Mouse (Mus musculus): ENCODE data around the gene Rhox3c. TPM values are rescaled to one million over a fixed set of nuclear protein-coding genes. Genes with fewer than 3 reads are reported as not detected.
"Not testable (repeated sequence)": the region's sequence is repeated elsewhere in the genome, so short reads cannot be mapped to it uniquely, and the experiment has no call there.

Gene Rhox3c
- polyA plus RNA-seq (2015; fragmentation: Nextera tagmentation; extraction: Ambion mirVana), result not detected in 2 replicates

GRCm38 (mm10) chrX:37458285-37458684 lies at the start of gene Rhox3c:
Gene Rhox3c, plus strand, starts transcription at chrX:37458585.
- not testable (repeated sequence) for H3K9ac ChIP-seq (ENCODE audit: low read length); H3K27me3 ChIP-seq (ENCODE audit: control insufficient read depth, insufficient read depth, low read length); H3K4me2 ChIP-seq (replicated peaks; ENCODE audit: low read depth); ATAC-seq (ENCODE audit: low FRiP score, low TSS enrichment); DNase-seq (ENCODE audit: low spot score); H3K36me3 ChIP-seq (ENCODE audit: control insufficient read depth, insufficient read depth, low read length); H3K27ac ChIP-seq (replicated peaks); H3K9me3 ChIP-seq (ENCODE audit: control insufficient read depth, low read length); H3K4me1 ChIP-seq (replicated peaks; ENCODE audit: control insufficient read depth, insufficient read depth); H3K4me3 ChIP-seq (ENCODE audit: low read depth, low read length)
- 93% methylated on average over 3 of the region's 4 CpGs for WGBS

GRCm38 (mm10) chrX:37411767-37412166 lies 46.6 kb upstream of the Rhox3c start, which contains the start of gene Rhox2b:
Gene Rhox2b, plus strand, starts transcription at chrX:37412067.
- H3K9me3 ChIP-seq (ENCODE audit: control insufficient read depth, low read length); H3K27me3 ChIP-seq (ENCODE audit: control insufficient read depth, insufficient read depth, low read length); H3K9ac ChIP-seq (ENCODE audit: low read length); H3K4me1 ChIP-seq (replicated peaks; ENCODE audit: control insufficient read depth, insufficient read depth); H3K4me3 ChIP-seq (ENCODE audit: low read depth, low read length); DNase-seq (ENCODE audit: low spot score); H3K27ac ChIP-seq (replicated peaks); H3K4me2 ChIP-seq (replicated peaks; ENCODE audit: low read depth); H3K36me3 ChIP-seq (ENCODE audit: control insufficient read depth, insufficient read depth, low read length); ATAC-seq (ENCODE audit: low FRiP score, low TSS enrichment): not testable (repeated sequence)
- no CpG with 5 or more reads among the region's 9 CpGs for WGBS

GRCm38 (mm10) chrX:37432194-37432593 lies 26.2 kb upstream of the Rhox3c start, which contains the start of gene Rhox4b:
Gene Rhox4b, plus strand, starts transcription at chrX:37432494.
- DNase-seq (ENCODE audit: low spot score); H3K27me3 ChIP-seq (ENCODE audit: control insufficient read depth, insufficient read depth, low read length); H3K9ac ChIP-seq (ENCODE audit: low read length); ATAC-seq (ENCODE audit: low FRiP score, low TSS enrichment); H3K4me1 ChIP-seq (replicated peaks; ENCODE audit: control insufficient read depth, insufficient read depth); H3K27ac ChIP-seq (replicated peaks); H3K36me3 ChIP-seq (ENCODE audit: control insufficient read depth, insufficient read depth, low read length); H3K4me2 ChIP-seq (replicated peaks; ENCODE audit: low read depth); H3K9me3 ChIP-seq (ENCODE audit: control insufficient read depth, low read length); H3K4me3 ChIP-seq (ENCODE audit: low read depth, low read length): not testable (repeated sequence)
- 85% methylated on average over 14 of the region's 15 CpGs for WGBS

- not testable (repeated sequence) for DNase-seq (ENCODE audit: low spot score)
- 97% methylated on average over 6 of the region's 10 CpGs for WGBS
These were observed 5.0 kb upstream of the Rhox3c start, which contains the start of gene Rhox2c for GRCm38 (mm10) chrX:37453380-37453779. Gene Rhox2c, plus strand, starts transcription at chrX:37453680.

GRCm38 (mm10) chrX:37480037-37480436 lies 21.7 kb downstream of the Rhox3c start, which contains the start of gene Rhox4c:
Gene Rhox4c, plus strand, starts transcription at chrX:37480337.
- 94% methylated on average over 14 of the region's 14 CpGs for WGBS
- H3K27ac ChIP-seq (replicated peaks); H3K36me3 ChIP-seq (ENCODE audit: control insufficient read depth, insufficient read depth, low read length); H3K4me2 ChIP-seq (replicated peaks; ENCODE audit: low read depth); ATAC-seq (ENCODE audit: low FRiP score, low TSS enrichment); H3K9me3 ChIP-seq (ENCODE audit: control insufficient read depth, low read length); H3K4me1 ChIP-seq (replicated peaks; ENCODE audit: control insufficient read depth, insufficient read depth); H3K9ac ChIP-seq (ENCODE audit: low read length); H3K4me3 ChIP-seq (ENCODE audit: low read depth, low read length); DNase-seq (ENCODE audit: low spot score); H3K27me3 ChIP-seq (ENCODE audit: control insufficient read depth, insufficient read depth, low read length): not testable (repeated sequence)

More at GRCm38 (mm10) chrX:37453380-37453779, 5.0 kb upstream of the Rhox3c start, which contains the start of gene Rhox2c:
- H3K4me1 ChIP-seq (replicated peaks; ENCODE audit: control insufficient read depth, insufficient read depth); H3K9me3 ChIP-seq (ENCODE audit: control insufficient read depth, low read length); H3K36me3 ChIP-seq (ENCODE audit: control insufficient read depth, insufficient read depth, low read length); H3K27me3 ChIP-seq (ENCODE audit: control insufficient read depth, insufficient read depth, low read length); H3K4me3 ChIP-seq (ENCODE audit: low read depth, low read length); H3K9ac ChIP-seq (ENCODE audit: low read length); ATAC-seq (ENCODE audit: low FRiP score, low TSS enrichment); H3K4me2 ChIP-seq (replicated peaks; ENCODE audit: low read depth); H3K27ac ChIP-seq (replicated peaks): not testable (repeated sequence)

GRCm38 (mm10) chrX:37514059-37514458 lies 55.7 kb downstream of the Rhox3c start, which contains the start of gene Rhox4d:
Gene Rhox4d, plus strand, starts transcription at chrX:37514359.
- H3K36me3 ChIP-seq (ENCODE audit: control insufficient read depth, insufficient read depth, low read length); H3K27me3 ChIP-seq (ENCODE audit: control insufficient read depth, insufficient read depth, low read length); DNase-seq (ENCODE audit: low spot score); H3K4me2 ChIP-seq (replicated peaks; ENCODE audit: low read depth); H3K9ac ChIP-seq (ENCODE audit: low read length); H3K4me3 ChIP-seq (ENCODE audit: low read depth, low read length); H3K27ac ChIP-seq (replicated peaks); H3K9me3 ChIP-seq (ENCODE audit: control insufficient read depth, low read length); ATAC-seq (ENCODE audit: low FRiP score, low TSS enrichment); H3K4me1 ChIP-seq (replicated peaks; ENCODE audit: control insufficient read depth, insufficient read depth): not testable (repeated sequence)
- WGBS, result 94% methylated on average over 16 of the region's 18 CpGs

Other genes starting within 250 kb of the Rhox3c start
- not detected in 2 replicates for gene Gm9, start 247.5 kb upstream of the Rhox3c start, polyA plus RNA-seq (2015; fragmentation: Nextera tagmentation; extraction: Ambion mirVana)
- gene Rhox1, start 236.3 kb upstream of the Rhox3c start, polyA plus RNA-seq (2015; fragmentation: Nextera tagmentation; extraction: Ambion mirVana), result not detected in 2 replicates
- gene Rhox2a, start 213.6 kb upstream of the Rhox3c start, polyA plus RNA-seq (2015; fragmentation: Nextera tagmentation; extraction: Ambion mirVana), result not detected in 2 replicates
- gene Rhox3a, start 208.7 kb upstream of the Rhox3c start, polyA plus RNA-seq (2015; fragmentation: Nextera tagmentation; extraction: Ambion mirVana), result not detected in 2 replicates
- gene Rhox4a, start 193.2 kb upstream of the Rhox3c start, polyA plus RNA-seq (2015; fragmentation: Nextera tagmentation; extraction: Ambion mirVana), result not detected in 2 replicates
- not detected in 2 replicates for gene Rhox3a2, start 78.6 kb upstream of the Rhox3c start, polyA plus RNA-seq (2015; fragmentation: Nextera tagmentation; extraction: Ambion mirVana)
- not detected in 2 replicates for gene Rhox4a2, start 67.7 kb upstream of the Rhox3c start, polyA plus RNA-seq (2015; fragmentation: Nextera tagmentation; extraction: Ambion mirVana)
- not detected in 2 replicates for gene Rhox2b, start 46.5 kb upstream of the Rhox3c start, polyA plus RNA-seq (2015; fragmentation: Nextera tagmentation; extraction: Ambion mirVana)
- gene Rhox4b, start 26.1 kb upstream of the Rhox3c start, polyA plus RNA-seq (2015; fragmentation: Nextera tagmentation; extraction: Ambion mirVana), result not detected in 2 replicates
- gene Rhox2c, start 4.9 kb upstream of the Rhox3c start, polyA plus RNA-seq (2015; fragmentation: Nextera tagmentation; extraction: Ambion mirVana), result not detected in 2 replicates
- gene Rhox4c, start 21.8 kb downstream of the Rhox3c start, polyA plus RNA-seq (2015; fragmentation: Nextera tagmentation; extraction: Ambion mirVana), result not detected in 2 replicates
- gene Rhox2d, start 34.8 kb downstream of the Rhox3c start, polyA plus RNA-seq (2015; fragmentation: Nextera tagmentation; extraction: Ambion mirVana), result not detected in 2 replicates
- gene Rhox4d, start 55.8 kb downstream of the Rhox3c start, polyA plus RNA-seq (2015; fragmentation: Nextera tagmentation; extraction: Ambion mirVana), result not detected in 2 replicates
- gene Rhox2e, start 71.9 kb downstream of the Rhox3c start, polyA plus RNA-seq (2015; fragmentation: Nextera tagmentation; extraction: Ambion mirVana), result not detected in 2 replicates
- gene Rhox3e, start 83.4 kb downstream of the Rhox3c start, polyA plus RNA-seq (2015; fragmentation: Nextera tagmentation; extraction: Ambion mirVana), result not detected in 2 replicates
- 0.23 TPM in 1 of 2 replicates, not detected in the other for gene Rhox4e, start 98.8 kb downstream of the Rhox3c start, polyA plus RNA-seq (2015; fragmentation: Nextera tagmentation; extraction: Ambion mirVana)
- gene Rhox2f, start 112.8 kb downstream of the Rhox3c start, polyA plus RNA-seq (2015; fragmentation: Nextera tagmentation; extraction: Ambion mirVana), result not detected in 2 replicates
- gene Rhox3f, start 122.4 kb downstream of the Rhox3c start, polyA plus RNA-seq (2015; fragmentation: Nextera tagmentation; extraction: Ambion mirVana), result not detected in 2 replicates
- gene Rhox4f, start 149.1 kb downstream of the Rhox3c start, polyA plus RNA-seq (2015; fragmentation: Nextera tagmentation; extraction: Ambion mirVana), result not detected in 2 replicates
- not detected in 2 replicates for gene Rhox3g, start 170.0 kb downstream of the Rhox3c start, polyA plus RNA-seq (2015; fragmentation: Nextera tagmentation; extraction: Ambion mirVana)
- not detected in 2 replicates for gene Rhox2g, start 184.9 kb downstream of the Rhox3c start, polyA plus RNA-seq (2015; fragmentation: Nextera tagmentation; extraction: Ambion mirVana)
- not detected in 2 replicates for gene Rhox4g, start 192.7 kb downstream of the Rhox3c start, polyA plus RNA-seq (2015; fragmentation: Nextera tagmentation; extraction: Ambion mirVana)
- gene Rhox3h, start 210.2 kb downstream of the Rhox3c start, polyA plus RNA-seq (2015; fragmentation: Nextera tagmentation; extraction: Ambion mirVana), result not detected in 2 replicates
- gene Rhox2h, start 214.7 kb downstream of the Rhox3c start, polyA plus RNA-seq (2015; fragmentation: Nextera tagmentation; extraction: Ambion mirVana), result not detected in 2 replicates